Mouse (Mus musculus): ENCODE results near the gene Pde3a. TPM values are rescaled to one million over a fixed set of nuclear protein-coding genes. Genes with fewer than 3 reads are reported as not detected.

The Pde3a gene
- polyA plus RNA-seq, 2 experiments, result 0.45 to 0.86 TPM

DNA sequence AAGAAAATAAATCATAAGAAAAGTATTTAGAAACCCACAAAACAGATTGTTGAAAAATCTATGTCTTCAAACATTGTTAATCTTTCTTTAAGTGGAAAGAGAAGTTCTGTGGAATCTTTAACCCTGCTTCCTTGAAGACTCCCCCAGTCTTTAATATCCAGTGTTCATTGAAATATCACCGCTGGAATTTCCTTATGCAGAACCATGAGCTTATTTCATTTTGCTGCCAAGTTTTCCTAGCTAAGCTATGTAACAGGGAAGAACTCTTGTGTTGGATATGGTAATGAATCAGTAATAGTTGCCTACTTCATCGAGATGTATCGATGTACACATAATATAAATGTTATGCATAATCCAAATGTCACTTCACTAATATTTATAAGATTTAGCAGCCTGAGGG is 146.9 kb downstream of the Pde3a start:
- WGBS (ENCODE audit: insufficient replicate concordance), result 60% methylated on average over 3 of the region's 3 CpGs
- H3K9ac ChIP-seq (replicated peaks), result no peak overlapping the region
- no peak for DNase-seq (ENCODE audit: low read depth in 3 of 3, low spot score in 3 of 3)

DNA sequence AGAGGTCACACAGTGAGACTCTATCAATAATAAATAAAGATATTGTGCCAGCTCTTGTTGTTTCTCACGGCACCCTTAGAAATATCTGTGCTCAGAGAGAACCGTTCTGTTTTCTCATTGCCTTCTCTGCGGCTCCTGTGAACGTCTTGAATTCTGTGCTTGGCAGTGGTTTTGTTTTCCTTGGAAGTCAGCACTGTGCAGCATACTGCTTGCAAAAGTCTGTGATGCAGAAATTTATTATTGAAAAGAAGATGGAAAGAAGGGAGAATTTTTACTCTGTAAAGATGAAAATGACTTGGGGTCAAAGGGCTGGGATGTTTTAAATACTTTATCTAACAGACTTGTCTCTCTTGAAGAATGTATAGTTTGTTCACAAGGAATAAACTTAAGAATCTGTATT is 150.3 kb downstream of the Pde3a start:
- Histone ChIP-seq H3K4me3 (ENCODE audit: insufficient read depth in 1 of 2, low read depth in 2 of 2, low read length in 2 of 2) (no peak overlapping the region), H3K27me3 (ENCODE audit: control insufficient read depth, insufficient read depth, low read length) (no peaks in the 10 kb centered on the region), H3K36me3 (replicated peaks; ENCODE audit: control insufficient read depth, insufficient read depth, low read depth) (no peaks in the 10 kb centered on the region), H3K9me3 (ENCODE audit: control insufficient read depth, low read length) (no peaks in the 10 kb centered on the region), H3K27ac (no peak overlapping the region), H3K4me1 (replicated peaks; ENCODE audit: control insufficient read depth in 2 of 2, insufficient read depth in 2 of 2, low read length in 1 of 2) (0 out of 4 replicates have a peak, but pooled peaks cover 0 to 2% of the 10 kb centered on the region in 2 experiments), H3K9ac (replicated peaks) (no peak overlapping the region), H3K4me2 (ENCODE audit: low read depth) (no peak overlapping the region)
- ATAC-seq (ENCODE audit: insufficient read depth) (no peak), DNase-seq (ENCODE audit: low read depth in 3 of 3, low spot score in 3 of 3) (no peak)
- 54% methylated on average over 4 of the region's 4 CpGs for WGBS (ENCODE audit: insufficient replicate concordance)
- TF ChIP-seq CTCF (IDR thresholded peaks at IDR 0.05; ENCODE audit: low read depth) (no peak), EP300 (IDR thresholded peaks at IDR 0.05; ENCODE audit: low read depth) (no peak)

More for the DNA sequence above, 146.9 kb downstream of the Pde3a start:
- no peaks in the 10 kb centered on the region for H3K27me3 ChIP-seq (ENCODE audit: control insufficient read depth, insufficient read depth, low read length)
- no peaks in the 10 kb centered on the region for H3K36me3 ChIP-seq (replicated peaks; ENCODE audit: control insufficient read depth, insufficient read depth, low read depth)
- no peak for TF ChIP-seq EP300 (IDR thresholded peaks at IDR 0.05; ENCODE audit: low read depth)
- TF ChIP-seq CTCF (IDR thresholded peaks at IDR 0.05; ENCODE audit: low read depth), result no peak
- H3K27ac ChIP-seq, result no peak overlapping the region
- ATAC-seq (ENCODE audit: insufficient read depth), result no peak
- H3K9me3 ChIP-seq (ENCODE audit: control insufficient read depth, low read length), result no peaks in the 10 kb centered on the region
- H3K4me2 ChIP-seq (ENCODE audit: low read depth), result no peak overlapping the region
- no peak overlapping the region for H3K4me3 ChIP-seq (ENCODE audit: insufficient read depth in 1 of 2, low read depth in 2 of 2, low read length in 2 of 2)
- 0 out of 4 replicates have a peak, but pooled peaks cover 0 to 2% of the 10 kb centered on the region in 2 experiments for H3K4me1 ChIP-seq (replicated peaks; ENCODE audit: control insufficient read depth in 2 of 2, insufficient read depth in 2 of 2, low read length in 1 of 2)

DNA sequence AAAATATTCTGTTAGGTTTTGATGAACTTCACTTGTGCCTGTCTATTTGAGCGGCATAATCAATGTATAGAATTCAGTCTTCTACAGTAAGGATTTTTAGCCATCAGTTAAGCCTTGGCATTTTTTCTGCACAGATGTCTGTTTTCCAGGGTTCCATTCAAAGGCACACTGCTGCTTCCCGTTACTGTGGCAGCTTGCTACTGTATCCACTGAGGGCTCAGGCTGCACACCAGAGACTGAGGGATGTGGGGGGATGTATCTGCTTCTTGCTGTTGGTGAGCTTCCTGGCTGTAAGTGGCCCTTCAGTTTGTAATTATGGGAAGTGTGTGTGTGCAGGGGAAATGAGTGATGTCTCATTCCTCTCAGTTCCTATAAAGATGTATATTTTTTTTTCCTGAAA is 154.9 kb downstream of the Pde3a start:
- WGBS (ENCODE audit: insufficient replicate concordance), result 53% methylated on average over 2 of the region's 2 CpGs
- no peaks in the 10 kb centered on the region for H3K9me3 ChIP-seq (ENCODE audit: control insufficient read depth, low read length)

DNA sequence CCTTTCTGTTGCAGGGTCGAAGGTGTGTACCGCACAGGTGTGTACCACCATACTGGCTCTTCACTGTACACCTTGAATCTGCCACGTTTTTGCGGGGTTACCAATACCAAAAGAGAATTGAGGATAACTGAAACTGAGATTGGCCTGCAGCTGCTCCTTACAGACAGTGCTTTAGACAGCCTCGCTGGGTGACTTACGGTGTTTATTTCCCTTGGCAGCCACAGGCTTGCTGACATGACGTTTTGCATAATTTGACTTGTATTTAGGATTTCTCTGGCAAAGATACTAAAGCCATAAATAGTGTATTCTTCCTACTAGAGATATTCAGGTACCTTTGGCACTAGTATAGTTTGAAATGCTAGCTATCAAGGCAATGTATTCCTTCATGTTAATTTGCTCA is 155.6 kb downstream of the Pde3a start:
- no peak overlapping the region for H3K4me2 ChIP-seq (ENCODE audit: low read depth)
- no peaks in the 10 kb centered on the region for H3K27me3 ChIP-seq (ENCODE audit: control insufficient read depth, insufficient read depth, low read length)
- WGBS (ENCODE audit: insufficient replicate concordance), result 68% methylated on average over 7 of the region's 7 CpGs
- H3K4me1 ChIP-seq (replicated peaks; ENCODE audit: control insufficient read depth in 2 of 2, insufficient read depth in 2 of 2, low read length in 1 of 2), result no peaks in the 10 kb centered on the region
- H3K36me3 ChIP-seq (replicated peaks; ENCODE audit: control insufficient read depth, insufficient read depth, low read depth), result no peaks in the 10 kb centered on the region
- TF ChIP-seq EP300 (IDR thresholded peaks at IDR 0.05; ENCODE audit: low read depth) (no peak), CTCF (IDR thresholded peaks at IDR 0.05; ENCODE audit: low read depth) (no peak)
- H3K9ac ChIP-seq (replicated peaks), result no peak overlapping the region
- no peaks in the 10 kb centered on the region for H3K9me3 ChIP-seq (ENCODE audit: control insufficient read depth, low read length)
- ATAC-seq (ENCODE audit: insufficient read depth) (no peak), DNase-seq (ENCODE audit: low read depth in 3 of 3, low spot score in 3 of 3) (no peak)
- H3K4me3 ChIP-seq (ENCODE audit: insufficient read depth in 1 of 2, low read depth in 2 of 2, low read length in 2 of 2), result no peak overlapping the region
- H3K27ac ChIP-seq, result no peak overlapping the region

More for the DNA sequence above, 154.9 kb downstream of the Pde3a start:
- ATAC-seq (ENCODE audit: insufficient read depth), result no peak
- Histone ChIP-seq H3K27ac (no peak overlapping the region), H3K27me3 (ENCODE audit: control insufficient read depth, insufficient read depth, low read length) (no peaks in the 10 kb centered on the region), H3K36me3 (replicated peaks; ENCODE audit: control insufficient read depth, insufficient read depth, low read depth) (no peaks in the 10 kb centered on the region), H3K4me2 (ENCODE audit: low read depth) (no peak overlapping the region), H3K9ac (replicated peaks) (no peak overlapping the region), H3K4me3 (ENCODE audit: insufficient read depth in 1 of 2, low read depth in 2 of 2, low read length in 2 of 2) (no peak overlapping the region), H3K4me1 (replicated peaks; ENCODE audit: control insufficient read depth in 2 of 2, insufficient read depth in 2 of 2, low read length in 1 of 2) (no peaks in the 10 kb centered on the region)
- no peak for DNase-seq (ENCODE audit: low read depth in 3 of 3, low spot score in 3 of 3)
- TF ChIP-seq CTCF (IDR thresholded peaks at IDR 0.05; ENCODE audit: low read depth) (no peak), EP300 (IDR thresholded peaks at IDR 0.05; ENCODE audit: low read depth) (no peak)

DNA sequence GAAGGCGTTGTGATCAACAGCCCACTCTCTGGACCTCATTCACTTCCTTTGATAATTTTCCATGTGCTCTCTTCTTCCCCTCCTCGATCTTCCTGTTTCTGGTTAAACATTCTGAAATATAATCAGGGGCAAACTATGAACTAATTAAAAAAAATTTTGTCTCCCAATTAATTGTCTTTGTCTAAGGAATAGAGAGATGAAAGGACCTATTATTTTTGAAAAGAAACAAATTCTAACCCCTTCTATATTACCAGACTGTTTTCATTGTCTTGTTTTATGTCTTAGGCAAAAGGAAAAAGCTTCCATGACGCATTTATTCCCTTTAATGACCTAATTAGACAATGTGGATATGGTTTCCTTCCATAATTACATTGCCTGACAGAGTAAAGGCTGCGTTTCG is 156.4 kb downstream of the Pde3a start:
- 60% methylated on average over 5 of the region's 5 CpGs for WGBS (ENCODE audit: insufficient replicate concordance)
- no peak overlapping the region for H3K4me2 ChIP-seq (ENCODE audit: low read depth)

More for the DNA sequence above, 156.4 kb downstream of the Pde3a start:
- no peak for TF ChIP-seq CTCF (IDR thresholded peaks at IDR 0.05; ENCODE audit: low read depth)
- no peak for TF ChIP-seq EP300 (IDR thresholded peaks at IDR 0.05; ENCODE audit: low read depth)
- Histone ChIP-seq H3K4me3 (ENCODE audit: insufficient read depth in 1 of 2, low read depth in 2 of 2, low read length in 2 of 2) (no peak overlapping the region), H3K9ac (replicated peaks) (no peak overlapping the region), H3K36me3 (replicated peaks; ENCODE audit: control insufficient read depth, insufficient read depth, low read depth) (no peaks in the 10 kb centered on the region), H3K9me3 (ENCODE audit: control insufficient read depth, low read length) (no peaks in the 10 kb centered on the region), H3K27me3 (ENCODE audit: control insufficient read depth, insufficient read depth, low read length) (no peaks in the 10 kb centered on the region), H3K4me1 (replicated peaks; ENCODE audit: control insufficient read depth in 2 of 2, insufficient read depth in 2 of 2, low read length in 1 of 2) (no peaks in the 10 kb centered on the region), H3K27ac (no peak overlapping the region)
- DNase-seq (ENCODE audit: low read depth in 3 of 3, low spot score in 3 of 3) (no peak), ATAC-seq (ENCODE audit: insufficient read depth) (no peak)

Data from liver, embryonic 14.5 days (tissue).